Mouse (Mus musculus) liver, embryonic 14.5 days (tissue): Measurements from ENCODE around the gene Rps6kb2.

ENCODE experiments used
- CTCF ChIP-seq: IDR thresholded peaks from 2 replicates; pipeline ENCODE4 v1.5.1; 2016; ENCODE audit warnings: antibody characterized with exemption, low read depth, control low read depth
- EP300 ChIP-seq: IDR thresholded peaks from 2 replicates; pipeline ENCODE4 v1.6.1; 2016; ENCODE audit warnings: antibody characterized with exemption, low read depth

DNA sequence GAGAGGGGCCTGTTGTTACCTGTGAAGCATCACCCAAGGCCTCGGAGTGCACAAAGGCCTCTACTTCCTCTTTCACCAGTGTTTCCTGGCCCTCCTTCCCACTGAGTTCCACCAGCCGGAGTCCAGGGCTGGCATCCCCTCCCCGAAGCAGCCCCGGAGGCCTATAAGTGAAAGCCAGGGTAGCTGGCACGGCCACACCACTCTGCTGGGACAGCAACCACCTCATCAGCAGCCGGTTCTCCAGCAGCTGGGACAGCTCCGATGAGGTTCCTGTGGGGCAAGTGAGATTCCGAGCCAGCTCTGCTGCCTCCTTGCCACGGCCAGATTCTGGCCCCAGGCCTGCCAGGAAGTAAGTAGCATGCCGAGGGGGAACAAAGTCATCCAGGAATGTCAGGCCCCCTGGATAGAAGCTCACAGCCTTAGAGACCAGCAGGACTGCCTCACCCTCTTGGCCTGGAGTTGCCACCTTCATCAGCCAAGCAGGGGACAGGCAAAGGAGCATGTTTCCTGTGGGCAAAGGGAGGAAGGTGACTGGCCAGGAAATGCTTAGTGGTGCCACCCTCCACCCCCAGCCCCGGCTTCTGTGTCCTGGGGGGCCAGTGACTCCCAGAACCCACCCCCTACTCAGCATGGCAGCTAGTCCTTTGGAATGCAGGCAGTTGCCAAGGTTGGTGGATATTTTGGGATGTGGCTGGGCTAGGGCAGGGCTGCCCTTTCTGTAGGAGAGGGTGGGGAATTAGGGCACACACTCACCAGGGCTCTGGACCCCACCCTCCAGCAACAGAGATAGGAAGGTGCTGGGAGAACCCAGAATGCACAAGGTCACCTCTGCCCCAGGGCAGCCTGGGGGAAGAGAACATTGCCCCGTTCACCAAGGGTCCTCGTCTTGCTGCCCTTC lies 8.5 kb upstream of the Rps6kb2 start:
- TF ChIP-seq CTCF (no peak), EP300 (no peak)
